Mouse (Mus musculus): ENCODE measurements at regions not wholly inside any gene's neighbourhood (a gene's known extent, or its start where the extent isn't known, plus 50 kb on each side); places are given as distances from the start of the nearest gene placed in this dataset.

DNA sequence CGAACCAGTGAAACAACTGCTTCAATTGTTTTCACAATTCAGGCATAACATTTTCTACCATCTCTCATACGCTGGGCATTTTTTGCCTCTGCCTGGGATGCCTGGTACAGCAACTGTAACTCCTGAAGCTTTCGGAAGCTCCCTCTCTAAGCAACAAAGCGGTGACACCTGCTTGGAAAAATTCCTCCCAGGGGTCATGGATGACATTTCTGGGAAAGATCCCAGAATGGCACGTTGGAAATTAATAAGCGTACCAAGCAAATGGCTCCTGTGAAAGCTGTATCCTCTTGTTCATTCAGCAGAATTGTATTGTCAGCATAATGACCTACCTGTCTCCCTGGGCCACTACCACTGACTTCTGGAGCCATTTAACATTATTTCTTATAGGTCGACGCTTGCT is 333.7 kb upstream of the Noct start:
- TF ChIP-seq CTCF (IDR thresholded peaks at IDR 0.05; ENCODE audit: low read depth, low read length) (no peak), GATA1 (IDR thresholded peaks at IDR 0.05; ENCODE audit: borderline replicate concordance, low read length) (no peak), GATA2 (IDR thresholded peaks at IDR 0.05; ENCODE audit: borderline replicate concordance, low read depth, low read length) (no peak), POLR2AphosphoS5 (IDR thresholded peaks at IDR 0.05; ENCODE audit: insufficient replicate concordance, low read depth, low read length) (no peak)
